ENCODE assay signal across 7 mouse cellular contexts in the genomic region with DNA sequence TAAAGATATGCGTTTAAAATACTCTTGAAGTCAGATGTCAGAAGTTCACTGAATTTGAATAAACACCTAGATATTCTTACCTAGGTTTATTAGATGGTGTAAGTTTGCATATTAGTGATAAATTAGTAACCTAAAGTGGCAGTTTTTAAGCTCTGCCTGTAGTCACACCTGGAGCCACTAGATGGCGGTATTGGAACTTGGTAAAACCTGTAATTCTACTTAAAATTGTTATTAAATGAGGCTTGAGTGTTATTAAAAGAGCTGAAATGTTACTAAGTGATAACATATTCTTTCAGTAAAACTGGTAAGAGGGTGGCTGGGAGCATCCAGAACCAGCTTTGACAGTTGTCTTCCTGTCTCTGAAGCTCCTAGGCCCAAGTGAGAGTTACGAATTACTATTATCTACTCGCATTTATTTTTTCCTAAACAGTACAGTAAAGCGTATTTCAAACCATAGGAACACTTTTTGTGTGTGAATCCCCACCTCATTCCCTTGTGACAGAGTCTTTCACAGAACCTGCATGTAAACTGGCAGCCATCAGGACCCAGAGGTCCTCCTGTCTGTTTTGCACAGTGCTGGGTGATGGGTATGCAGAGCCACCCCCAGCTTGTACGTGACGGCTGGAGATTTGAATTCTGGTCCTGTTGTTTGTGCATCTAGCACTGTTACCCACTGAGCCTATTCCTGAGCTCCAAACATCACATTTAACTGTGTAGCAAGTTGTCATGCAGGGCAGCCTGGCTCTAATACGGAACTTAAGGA. TPM values are rescaled to one million over a fixed set of nuclear protein-coding genes. Genes with fewer than 3 reads are reported as not detected.
DNase-seq lines count a peak whose midpoint lies in the region; ATAC-seq and TF ChIP-seq lines count a peak whose summit lies in the region.

No protein-coding gene starts in this region.

- no peaks in the 10 kb centered on the region for H3K4me1 ChIP-seq in hindbrain, postnatal 0 days (ENCODE audit: insufficient read depth, low read length)
- no peaks in the 10 kb centered on the region for H3K4me1 ChIP-seq in limb, embryonic 14.5 days (ENCODE audit: control insufficient read depth, insufficient read depth, low read length)

- no peaks in the 10 kb centered on the region for H3K9me3 ChIP-seq in hindbrain, postnatal 0 days (ENCODE audit: low read length)
- H3K9me3 ChIP-seq in limb, embryonic 14.5 days (ENCODE audit: control insufficient read depth, low read length) = no peaks in the 10 kb centered on the region

- no peak for TF ChIP-seq POLR2A in limb, embryonic 14.5 days (IDR thresholded peaks at IDR 0.05; ENCODE audit: borderline replicate concordance, extremely low read depth, insufficient read depth, insufficient read length)

- peak; percentile 41 for DNase-seq in ovary, postnatal 36 days (ENCODE audit: low spot score)
- no peak for DNase-seq in ovary, postnatal 10 days (ENCODE audit: low spot score)
- DNase-seq in T-cell, adult 2 months (ENCODE audit: low spot score) = peak; percentile 72
- DNase-seq in embryo, embryonic 10 days (ENCODE audit: low spot score) = peak; percentile 76
- DNase-seq in hindbrain, postnatal 0 days (ENCODE audit: low spot score) = peak; percentile 89
- DNase-seq in limb, embryonic 14.5 days (ENCODE audit: low spot score) = peak; percentile 84
- peak; percentile 91 for DNase-seq in naive thymus-derived CD4-positive, alpha-beta T cell, adult 2 months (ENCODE audit: low read depth)

- no peak overlapping the region for H3K9ac ChIP-seq in hindbrain, postnatal 0 days (replicated peaks; ENCODE audit: low read length)
- H3K9ac ChIP-seq in limb, embryonic 14.5 days (ENCODE audit: low read depth, low read length, severe bottlenecking) = no peak overlapping the region

- peak; percentile 79 for TF ChIP-seq CTCF in hindbrain, postnatal 0 days (IDR thresholded peaks at IDR 0.05; ENCODE audit: low read depth)

- H3K27ac ChIP-seq in hindbrain, postnatal 0 days = no peak overlapping the region
- no peak overlapping the region for H3K27ac ChIP-seq in limb, embryonic 14.5 days (replicated peaks; ENCODE audit: low read depth, low read length)

- no peaks in the 10 kb centered on the region for H3K36me3 ChIP-seq in hindbrain, postnatal 0 days (ENCODE audit: insufficient read depth, low read length)
- H3K36me3 ChIP-seq in limb, embryonic 14.5 days (ENCODE audit: control insufficient read depth, insufficient read depth, low read length) = peaks cover 1% of the 10 kb centered on the region; the same call in 1 of the 2 replicates

- no peak for ATAC-seq in hindbrain, postnatal 0 days
- no peak for ATAC-seq in limb, embryonic 14.5 days (ENCODE audit: low FRiP score, low read depth)

- H3K4me3 ChIP-seq in hindbrain, postnatal 0 days (ENCODE audit: low read length) = no peak overlapping the region
- H3K4me3 ChIP-seq in limb, embryonic 14.5 days (replicated peaks; ENCODE audit: low read length) = no peak overlapping the region

- H3K27me3 ChIP-seq in hindbrain, postnatal 0 days (ENCODE audit: insufficient read depth, low read length) = no peaks in the 10 kb centered on the region
- H3K27me3 ChIP-seq in limb, embryonic 14.5 days (ENCODE audit: control insufficient read depth, insufficient read depth, low read length) = no peaks in the 10 kb centered on the region

- WGBS in hindbrain, postnatal 0 days = 68% methylated on average over 8 of the region's 8 CpGs
- 70% methylated on average over 8 of the region's 8 CpGs for WGBS in limb, embryonic 14.5 days

- no peak overlapping the region for H3K4me2 ChIP-seq in hindbrain, postnatal 0 days (ENCODE audit: low read depth, low read length)
- H3K4me2 ChIP-seq in limb, embryonic 14.5 days (replicated peaks; ENCODE audit: low read depth, low read length, severe bottlenecking) = no peak overlapping the region

RNA-seq across cellular contexts. Expression of a gene that starts 13.0 kb away (rescaled TPM):
- total RNA-seq in hindbrain, postnatal 0 days (2014; rRNA removed) = not detected in 2 replicates
- not detected in 2 replicates for polyA plus RNA-seq in hindbrain, postnatal 0 days (2015; fragmentation: Nextera tagmentation; extraction: Ambion mirVana)
- polyA plus RNA-seq in limb, embryonic 14.5 days (2012; rRNA removed) = 0.36 TPM in 1 of 2 replicates, not detected in the other
- polyA plus RNA-seq in limb, embryonic 14.5 days (2014; fragmentation: Nextera tagmentation; extraction: Ambion mirVana) = 0.26 TPM in 1 of 2 replicates, not detected in the other

RNA-seq across cellular contexts. Expression of a gene that starts 36.4 kb away (rescaled TPM):
- total RNA-seq in hindbrain, postnatal 0 days (2014; rRNA removed) = 1.3 and 1.5 TPM in 2 replicates
- 0.56 and 0.58 TPM in 2 replicates for polyA plus RNA-seq in hindbrain, postnatal 0 days (2015; fragmentation: Nextera tagmentation; extraction: Ambion mirVana)
- polyA plus RNA-seq in limb, embryonic 14.5 days (2012; rRNA removed) = 2.8 and 3.4 TPM in 2 replicates
- 4.2 and 4.3 TPM in 2 replicates for polyA plus RNA-seq in limb, embryonic 14.5 days (2014; fragmentation: Nextera tagmentation; extraction: Ambion mirVana)

RNA-seq across cellular contexts. Expression of a gene that starts 50.1 kb away (rescaled TPM):
- total RNA-seq in hindbrain, postnatal 0 days (2014; rRNA removed) = 42.9 and 45.6 TPM in 2 replicates
- polyA plus RNA-seq in hindbrain, postnatal 0 days (2015; fragmentation: Nextera tagmentation; extraction: Ambion mirVana) = 55.4 and 55.8 TPM in 2 replicates
- polyA plus RNA-seq in limb, embryonic 14.5 days (2012; rRNA removed) = 46.3 and 64.2 TPM in 2 replicates
- polyA plus RNA-seq in limb, embryonic 14.5 days (2014; fragmentation: Nextera tagmentation; extraction: Ambion mirVana) = 66.9 and 70.7 TPM in 2 replicates
